In the genomic region with DNA sequence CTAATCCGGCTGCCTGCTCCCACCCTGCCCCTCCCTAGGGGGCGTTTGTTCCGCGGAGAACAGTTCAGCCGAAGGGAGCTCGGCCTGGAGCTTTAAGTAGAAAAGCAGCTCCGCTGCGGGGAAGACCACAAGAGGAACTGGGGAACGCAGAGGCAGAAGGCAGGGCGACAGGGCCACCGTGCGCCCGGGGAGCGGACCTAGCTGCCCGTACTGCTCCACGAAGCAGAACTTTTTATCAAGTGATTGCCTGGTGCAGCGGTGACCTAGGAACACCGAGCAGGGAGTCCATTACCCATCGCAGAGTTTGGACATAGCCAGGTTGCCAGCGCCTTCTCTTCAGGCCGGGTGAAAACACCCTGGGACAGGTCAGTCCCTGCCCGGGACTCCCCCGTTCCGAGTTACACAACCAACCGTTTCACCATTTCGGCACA, we compare ENCODE assay signal across 8 mouse cellular contexts. TPM values are rescaled to one million over a fixed set of nuclear protein-coding genes. Genes with fewer than 3 reads are reported as not detected.
A peak's percentile ranks its signal among the peaks of the same experiment; 100 is the strongest.
DNase-seq lines count a peak whose midpoint lies in the region; ATAC-seq and TF ChIP-seq lines count a peak whose summit lies in the region.

No protein-coding gene starts in this region.

- peak overlapping the region; percentile 37 for H3K4me3 ChIP-seq in cerebellum, adult 2 months (replicated peaks; ENCODE audit: insufficient read depth, low read depth, low read length)
- H3K4me3 ChIP-seq in CH12.LX (replicated peaks in 1 of 3; ENCODE audit: low read depth in 2 of 3, low read length in 2 of 3, poor library complexity in 1 of 3), result peak overlapping the region; percentile 32 to 51 (median 48)
- H3K4me3 ChIP-seq in hindbrain, embryonic 11.5 days (ENCODE audit: low read depth, low read length), result peak overlapping the region; percentile 24
- peak overlapping the region; percentile 27; the same call in 1 of the 2 replicates for H3K4me3 ChIP-seq in liver, embryonic 15.5 days (replicated peaks)
- peak overlapping the region; percentile 23 for H3K4me3 ChIP-seq in neural tube, embryonic 13.5 days

- H3K9me3 ChIP-seq in CH12.LX (replicated peaks; ENCODE audit: low read length), result peaks cover 51% of the 10 kb centered on the region
- 0 out of 2 replicates have a peak, but pooled peaks cover 3% of the 10 kb centered on the region for H3K9me3 ChIP-seq in hindbrain, embryonic 11.5 days (ENCODE audit: control insufficient read depth, low read length)
- no peaks in the 10 kb centered on the region for H3K9me3 ChIP-seq in liver, embryonic 15.5 days (replicated peaks)
- peaks cover 9% of the 10 kb centered on the region; the same call in 1 of the 2 replicates for H3K9me3 ChIP-seq in neural tube, embryonic 13.5 days

- H3K4me2 ChIP-seq in CH12.LX (ENCODE audit: insufficient read depth, low read depth, poor library complexity, severe bottlenecking), result peak overlapping the region; percentile 59
- peak overlapping the region; percentile 67 for H3K4me2 ChIP-seq in hindbrain, embryonic 11.5 days (replicated peaks; ENCODE audit: low read depth, low read length)
- peak overlapping the region; percentile 47 for H3K4me2 ChIP-seq in liver, embryonic 15.5 days
- peak overlapping the region; percentile 68 for H3K4me2 ChIP-seq in neural tube, embryonic 13.5 days

- H3K4me1 ChIP-seq in cerebellum, adult 2 months (ENCODE audit: control insufficient read depth, insufficient read depth, low read length), result peaks cover 21% of the 10 kb centered on the region
- peaks cover 2 to 15% of the 10 kb centered on the region in 2 experiments; a peak in 2 of 4 replicates for H3K4me1 ChIP-seq in CH12.LX (ENCODE audit: control insufficient read depth in 1 of 2, insufficient read depth in 2 of 2)
- H3K4me1 ChIP-seq in hindbrain, embryonic 11.5 days (replicated peaks; ENCODE audit: control insufficient read depth, insufficient read depth, low read length), result peaks cover 11% of the 10 kb centered on the region
- peaks cover 23% of the 10 kb centered on the region for H3K4me1 ChIP-seq in liver, embryonic 15.5 days (replicated peaks)
- peaks cover 44% of the 10 kb centered on the region for H3K4me1 ChIP-seq in neural tube, embryonic 13.5 days (replicated peaks)

- H3K27ac ChIP-seq in cerebellum, adult 2 months (ENCODE audit: insufficient read depth, low read length), result no peak overlapping the region
- peak overlapping the region; percentile 25; the same call in 1 of the 2 replicates for H3K27ac ChIP-seq in CH12.LX (ENCODE audit: insufficient read depth, low read depth)
- peak overlapping the region; percentile 59; the same call in 1 of the 2 replicates for H3K27ac ChIP-seq in hindbrain, embryonic 11.5 days (ENCODE audit: low read depth, low read length)
- H3K27ac ChIP-seq in liver, embryonic 15.5 days (replicated peaks), result no peak overlapping the region
- H3K27ac ChIP-seq in neural tube, embryonic 13.5 days (replicated peaks), result peak overlapping the region; percentile 38; the same call in 1 of the 2 replicates

- H3K9ac ChIP-seq in CH12.LX (ENCODE audit: insufficient read depth, low read depth), result peak overlapping the region; percentile 16; the same call in 1 of the 2 replicates
- peak overlapping the region; percentile 15; the same call in 1 of the 2 replicates for H3K9ac ChIP-seq in hindbrain, embryonic 11.5 days (ENCODE audit: low read depth, low read length)
- no peak overlapping the region for H3K9ac ChIP-seq in liver, embryonic 15.5 days
- H3K9ac ChIP-seq in neural tube, embryonic 13.5 days, result no peak overlapping the region

- no peaks in the 10 kb centered on the region for H3K36me3 ChIP-seq in CH12.LX (replicated peaks in 1 of 2; ENCODE audit: control insufficient read depth in 1 of 2, insufficient read depth in 1 of 2, low read length in 1 of 2)
- no peaks in the 10 kb centered on the region for H3K36me3 ChIP-seq in hindbrain, embryonic 11.5 days (ENCODE audit: control insufficient read depth, insufficient read depth, low read length)
- no peaks in the 10 kb centered on the region for H3K36me3 ChIP-seq in liver, embryonic 15.5 days (replicated peaks)
- H3K36me3 ChIP-seq in neural tube, embryonic 13.5 days, result no peaks in the 10 kb centered on the region

- no peak for TF ChIP-seq CTCF in cerebellum, adult 2 months (IDR thresholded peaks at IDR 0.05; ENCODE audit: borderline replicate concordance, insufficient read depth, low read depth, low read length)
- TF ChIP-seq CTCF in CH12.LX (conservative IDR thresholded peaks at IDR 0.05 in 1 of 2, IDR thresholded peaks at IDR 0.05 in 1 of 2; ENCODE audit: low read depth in 2 of 2, low read length in 2 of 2), result peak in 1 of 2 experiments; percentile 45; a peak in 2 of 4 replicates

- peaks cover 19% of the 10 kb centered on the region; the same call in 1 of the 2 replicates for H3K27me3 ChIP-seq in cerebellum, adult 2 months (ENCODE audit: control insufficient read depth, insufficient read depth, low read length)
- H3K27me3 ChIP-seq in CH12.LX (replicated peaks), result peaks cover 40% of the 10 kb centered on the region
- peaks cover 60% of the 10 kb centered on the region for H3K27me3 ChIP-seq in hindbrain, embryonic 11.5 days (ENCODE audit: control insufficient read depth, insufficient read depth, low read length)
- peaks cover 71% of the 10 kb centered on the region for H3K27me3 ChIP-seq in liver, embryonic 15.5 days
- peaks cover 91% of the 10 kb centered on the region for H3K27me3 ChIP-seq in neural tube, embryonic 13.5 days

- peak; percentile 45 to 66 for DNase-seq in cerebellum, adult 2 months
- DNase-seq in cerebellum, adult 11 months, result no peak
- peak; percentile 50 for DNase-seq in CH12.LX (ENCODE audit: extremely low read depth)
- peak; percentile 65 for DNase-seq in embryo, embryonic 9.5 days (ENCODE audit: extremely low spot score)
- peak; percentile 68 for DNase-seq in hindbrain, embryonic 11.5 days (ENCODE audit: low spot score)
- DNase-seq in thymus, postnatal 14 days, result no peak

- in situ Hi-C loops in CH12.LX (cut with MboI; ENCODE audit: low pct_ligation_motif_present, low pct_unique_long_range_greater_than_20kb, low sequenced_read_pairs), result no loop called here

- no peaks in the 10 kb centered on the region for H3K79me2 ChIP-seq in CH12.LX (replicated peaks; ENCODE audit: control insufficient read depth, extremely low read depth, insufficient read depth, poor library complexity, severe bottlenecking)

- peak; percentile 22 for TF ChIP-seq RAD21 in CH12.LX (IDR thresholded peaks at IDR 0.05; ENCODE audit: low read depth, low read length)

- no peak for TF ChIP-seq POLR2A in cerebellum, adult 2 months (IDR thresholded peaks at IDR 0.05; ENCODE audit: borderline replicate concordance, insufficient read depth, low read length)
- TF ChIP-seq POLR2A in CH12.LX (IDR thresholded peaks at IDR 0.05; ENCODE audit: low read depth, low read length), result no peak

- dilution Hi-C loops in CH12.LX (cut with MboI; ENCODE audit: extremely low pct_ligation_motif_present, extremely low pct_unique_long_range_greater_than_20kb, low sequenced_read_pairs), result no loop called here

- WGBS in cerebellum, adult 2 months, result under 1% methylated on average over 26 of the region's 26 CpGs
- under 1% methylated on average over 26 of the region's 26 CpGs for WGBS in hindbrain, embryonic 11.5 days
- WGBS in liver, embryonic 15.5 days (ENCODE audit: insufficient replicate concordance), result under 1% methylated on average over 26 of the region's 26 CpGs
- WGBS in neural tube, embryonic 13.5 days, result under 1% methylated on average over 26 of the region's 26 CpGs

- ATAC-seq in hindbrain, embryonic 11.5 days (ENCODE audit: low FRiP score), result peak; percentile 16; the same call in 1 of the 2 replicates
- no peak for ATAC-seq in liver, embryonic 15.5 days (ENCODE audit: insufficient read depth)
- ATAC-seq in neural tube, embryonic 13.5 days (ENCODE audit: low read depth), result 0 out of 2 replicates have a peak, but pooled peaks have one; percentile 24

- TF ChIP-seq EP300 in CH12.LX (IDR thresholded peaks at IDR 0.05; ENCODE audit: low read length), result no peak

TF ChIP-seq in CH12.LX, 34 proteins besides CTCF, POLR2A, EP300 and RAD21:
- no peak for TF ChIP-seq SIN3A (IDR thresholded peaks at IDR 0.05; ENCODE audit: low read length)
- peak; percentile 48; the same call in 1 of the 2 replicates for TF ChIP-seq IRF4 (IDR thresholded peaks at IDR 0.05; ENCODE audit: low read depth, low read length)
- TF ChIP-seq TCF12 (IDR thresholded peaks at IDR 0.05; ENCODE audit: low read depth, low read length), result peak; percentile 37; the same call in 1 of the 2 replicates
- TF ChIP-seq MAZ (IDR thresholded peaks at IDR 0.05; ENCODE audit: low read depth, low read length), result no peak
- 0 out of 2 replicates have a peak, but pooled peaks have one; percentile 8 for TF ChIP-seq SMC3 (IDR thresholded peaks at IDR 0.05; ENCODE audit: low read depth, low read length)
- TF ChIP-seq UBTF (IDR thresholded peaks at IDR 0.05; ENCODE audit: low read depth, low read length), result peak; percentile 93

RNA-seq across cellular contexts. Expression of a gene that starts 2.5 kb away (rescaled TPM):
- 0.48 and 0.51 TPM in 2 replicates for polyA plus RNA-seq in cerebellum, adult 2 months (2012; rRNA removed)
- total RNA-seq in CH12.LX (2012; rRNA removed) (not detected in 2 replicates), CH12.LX (2014; rRNA removed) (not detected in 2 replicates)
- polyA plus RNA-seq in CH12.LX (2012; ENCODE audit: insufficient read length, low read depth), result not detected in 2 replicates
- polyA plus RNA-seq in hindbrain, embryonic 11.5 days (2014; fragmentation: Nextera tagmentation; extraction: Ambion mirVana), result 6.7 and 11.3 TPM in 2 replicates
- not detected in 2 replicates for polyA plus RNA-seq in liver, embryonic 15.5 days (2015; fragmentation: Nextera tagmentation; extraction: Ambion mirVana)
- polyA plus RNA-seq in neural tube, embryonic 13.5 days (2015; fragmentation: Nextera tagmentation; extraction: Ambion mirVana), result 5.3 and 7.1 TPM in 2 replicates

Comparison
In these comparisons a context has a peak if more than half of its experiments do, and no peak if none do; other contexts are left out.
1. DNase-seq: peak in cerebellum, adult 2 months (2 of 2), CH12.LX (single experiment), embryo, embryonic 9.5 days (single experiment) and hindbrain, embryonic 11.5 days (single experiment); none in cerebellum, adult 11 months (single experiment) and thymus, postnatal 14 days (single experiment).
2. H3K27ac ChIP-seq: peak in CH12.LX (single experiment), hindbrain, embryonic 11.5 days (single experiment) and neural tube, embryonic 13.5 days (single experiment); none in cerebellum, adult 2 months (single experiment) and liver, embryonic 15.5 days (single experiment).
3. H3K9ac ChIP-seq: peak in CH12.LX (single experiment) and hindbrain, embryonic 11.5 days (single experiment); none in liver, embryonic 15.5 days (single experiment) and neural tube, embryonic 13.5 days (single experiment).
4. Peak in every context shown above with its lines, with median percentiles within 50 percentile points of each other: H3K4me3 ChIP-seq and H3K4me2 ChIP-seq.